ENCODE assay signal across 8 mouse cellular contexts in genomic region chr1:135766592-135767306, GRCm38 (mm10). TPM values are rescaled to one million over a fixed set of nuclear protein-coding genes. Genes with fewer than 3 reads are reported as not detected.
DNase-seq lines count a peak whose midpoint lies in the region; ATAC-seq and TF ChIP-seq lines count a peak whose summit lies in the region.

No protein-coding gene starts in this region.

- peaks cover 5% of the 10 kb centered on the region for H3K36me3 ChIP-seq in lung, embryonic 16.5 days (ENCODE audit: control insufficient read depth, insufficient read depth, low read length)
- H3K36me3 ChIP-seq in forebrain, embryonic 11.5 days (ENCODE audit: control insufficient read depth, insufficient read depth, low read length): no peaks in the 10 kb centered on the region; the same call in 1 of the 2 replicates
- peaks cover 25% of the 10 kb centered on the region for H3K36me3 ChIP-seq in limb, embryonic 14.5 days (ENCODE audit: control insufficient read depth, insufficient read depth, low read length)
- no peaks in the 10 kb centered on the region for H3K36me3 ChIP-seq in small intestine, adult 2 months (ENCODE audit: control insufficient read depth, insufficient read depth, low read length)

- ATAC-seq in lung, embryonic 16.5 days (ENCODE audit: low read depth): no peak; the same call in 1 of the 2 replicates
- peak; percentile 45; the same call in 1 of the 2 replicates for ATAC-seq in forebrain, embryonic 11.5 days (replicated peaks; ENCODE audit: low FRiP score)
- ATAC-seq in limb, embryonic 14.5 days (ENCODE audit: low FRiP score, low read depth): no peak

- peak overlapping the region; percentile 90 for H3K4me2 ChIP-seq in lung, embryonic 16.5 days (ENCODE audit: low read depth, low read length)
- H3K4me2 ChIP-seq in forebrain, embryonic 11.5 days (ENCODE audit: low read depth, low read length, severe bottlenecking): peak overlapping the region; percentile 97
- H3K4me2 ChIP-seq in limb, embryonic 14.5 days (replicated peaks; ENCODE audit: low read depth, low read length, severe bottlenecking): peak overlapping the region; percentile 91

- no peaks in the 10 kb centered on the region for H3K9me3 ChIP-seq in lung, embryonic 16.5 days (ENCODE audit: control insufficient read depth, low read length)
- no peaks in the 10 kb centered on the region for H3K9me3 ChIP-seq in forebrain, embryonic 11.5 days (ENCODE audit: control insufficient read depth, low read length)
- no peaks in the 10 kb centered on the region for H3K9me3 ChIP-seq in limb, embryonic 14.5 days (ENCODE audit: control insufficient read depth, low read length)

- TF ChIP-seq POLR2A in limb, embryonic 14.5 days (IDR thresholded peaks at IDR 0.05; ENCODE audit: borderline replicate concordance, extremely low read depth, insufficient read depth, insufficient read length): no peak
- TF ChIP-seq POLR2A in small intestine, adult 2 months (IDR thresholded peaks at IDR 0.05; ENCODE audit: low read depth, low read length): no peak

- 10% methylated on average over 30 of the region's 30 CpGs for WGBS in lung, embryonic 16.5 days
- 33% methylated on average over 30 of the region's 30 CpGs for WGBS in forebrain, embryonic 11.5 days
- 23% methylated on average over 21 of the region's 30 CpGs for WGBS in limb, embryonic 14.5 days
- WGBS in small intestine, adult 2 months: 30% methylated on average over 30 of the region's 30 CpGs

- H3K4me1 ChIP-seq in lung, embryonic 16.5 days (replicated peaks; ENCODE audit: control insufficient read depth, insufficient read depth, low read length): peaks cover 44% of the 10 kb centered on the region
- peaks cover 4% of the 10 kb centered on the region; the same call in 1 of the 2 replicates for H3K4me1 ChIP-seq in forebrain, embryonic 11.5 days (replicated peaks; ENCODE audit: control insufficient read depth, insufficient read depth, low read length)
- peaks cover 29% of the 10 kb centered on the region for H3K4me1 ChIP-seq in limb, embryonic 14.5 days (ENCODE audit: control insufficient read depth, insufficient read depth, low read length)
- peaks cover 12% of the 10 kb centered on the region for H3K4me1 ChIP-seq in small intestine, adult 2 months (ENCODE audit: control insufficient read depth, insufficient read depth, insufficient read length, low read length)

- TF ChIP-seq CTCF in small intestine, adult 2 months (IDR thresholded peaks at IDR 0.05; ENCODE audit: extremely low read depth, insufficient read length, insufficient replicate concordance, low read depth, low read length): no peak

- DNase-seq in lung, postnatal 25 days (ENCODE audit: low spot score): no peak
- no peak for DNase-seq in forebrain, embryonic 11.5 days (ENCODE audit: low spot score)
- DNase-seq in limb, embryonic 14.5 days (ENCODE audit: low spot score): no peak
- no peak for DNase-seq in layer of hippocampus, postnatal 14 days (ENCODE audit: low spot score in 2 of 2)
- DNase-seq in urinary bladder, postnatal 36 days (ENCODE audit: low spot score in 2 of 2): no peak
- DNase-seq in layer of hippocampus, postnatal 36 days: no peak

- no peaks in the 10 kb centered on the region for H3K27me3 ChIP-seq in lung, embryonic 16.5 days (ENCODE audit: control insufficient read depth, insufficient read depth, low read depth, low read length)
- H3K27me3 ChIP-seq in forebrain, embryonic 11.5 days (ENCODE audit: control insufficient read depth, insufficient read depth, low read length): no peaks in the 10 kb centered on the region; the same call in 1 of the 2 replicates
- H3K27me3 ChIP-seq in limb, embryonic 14.5 days (ENCODE audit: control insufficient read depth, insufficient read depth, low read length): no peaks in the 10 kb centered on the region
- peaks cover 9% of the 10 kb centered on the region for H3K27me3 ChIP-seq in small intestine, adult 2 months (ENCODE audit: control insufficient read depth, insufficient read depth, low read length)

- H3K4me3 ChIP-seq in lung, embryonic 16.5 days (ENCODE audit: low read length): peak overlapping the region; percentile 83
- H3K4me3 ChIP-seq in forebrain, embryonic 11.5 days (ENCODE audit: low read depth, low read length): peak overlapping the region; percentile 54
- H3K4me3 ChIP-seq in limb, embryonic 14.5 days (replicated peaks; ENCODE audit: low read length): peak overlapping the region; percentile 78
- peak overlapping the region; percentile 69 for H3K4me3 ChIP-seq in small intestine, adult 2 months (ENCODE audit: low read depth, low read length)

- H3K27ac ChIP-seq in lung, embryonic 16.5 days (ENCODE audit: low read length): peak overlapping the region; percentile 93
- peak overlapping the region; percentile 12; the same call in 1 of the 2 replicates for H3K27ac ChIP-seq in forebrain, embryonic 11.5 days (ENCODE audit: low read depth, low read length)
- H3K27ac ChIP-seq in limb, embryonic 14.5 days (replicated peaks; ENCODE audit: low read depth, low read length): peak overlapping the region; percentile 88
- H3K27ac ChIP-seq in small intestine, adult 2 months (ENCODE audit: insufficient read depth, low read depth, low read length): peak overlapping the region; percentile 45

- peak overlapping the region; percentile 92 for H3K9ac ChIP-seq in lung, embryonic 16.5 days (ENCODE audit: low read length)
- H3K9ac ChIP-seq in forebrain, embryonic 11.5 days (ENCODE audit: low read length): peak overlapping the region; percentile 83
- H3K9ac ChIP-seq in limb, embryonic 14.5 days (ENCODE audit: low read depth, low read length, severe bottlenecking): peak overlapping the region; percentile 89

RNA-seq across cellular contexts. Expression of gene Phlda3, which starts 0.8 kb away (rescaled TPM):
- 62.8 and 63.2 TPM in 2 replicates for polyA plus RNA-seq in lung, embryonic 16.5 days (2015; fragmentation: Nextera tagmentation; extraction: Ambion mirVana)
- polyA plus RNA-seq in forebrain, embryonic 11.5 days (2014; fragmentation: Nextera tagmentation; extraction: Ambion mirVana): 21.5 and 24.2 TPM in 2 replicates
- polyA plus RNA-seq in limb, embryonic 14.5 days (2012; rRNA removed): 60.6 and 69.1 TPM in 2 replicates
- polyA plus RNA-seq in limb, embryonic 14.5 days (2014; fragmentation: Nextera tagmentation; extraction: Ambion mirVana): 85.1 and 87.4 TPM in 2 replicates
- 8.7 and 10.5 TPM in 2 replicates for polyA plus RNA-seq in small intestine, adult 2 months (2012; rRNA removed)
- 10 to 100 TPM; 16.6 to 18.2 TPM for total RNA-seq in layer of hippocampus, postnatal 14 days (2021)
- total RNA-seq in layer of hippocampus, postnatal 36 days (2021): 10 to 100 TPM; 14.0 to 16.6 TPM

RNA-seq across cellular contexts. Expression of gene Tnni1, which starts 12.5 kb away (rescaled TPM):
- 92.3 and 105 TPM in 2 replicates for polyA plus RNA-seq in lung, embryonic 16.5 days (2015; fragmentation: Nextera tagmentation; extraction: Ambion mirVana)
- polyA plus RNA-seq in forebrain, embryonic 11.5 days (2014; fragmentation: Nextera tagmentation; extraction: Ambion mirVana): 0.65 and 1.1 TPM in 2 replicates
- polyA plus RNA-seq in limb, embryonic 14.5 days (2012; rRNA removed): 349 and 357 TPM in 2 replicates
- 300 and 419 TPM in 2 replicates for polyA plus RNA-seq in limb, embryonic 14.5 days (2014; fragmentation: Nextera tagmentation; extraction: Ambion mirVana)
- 0.42 and 5.0 TPM in 2 replicates for polyA plus RNA-seq in small intestine, adult 2 months (2012; rRNA removed)
- total RNA-seq in layer of hippocampus, postnatal 14 days (2021): 1 to 10 TPM; 3.6 to 4.9 TPM
- 1 to 10 TPM; 2.1 to 3.5 TPM for total RNA-seq in layer of hippocampus, postnatal 36 days (2021)

RNA-seq across cellular contexts. Expression of gene Csrp1, which starts 46.9 kb away (rescaled TPM):
- polyA plus RNA-seq in lung, embryonic 16.5 days (2015; fragmentation: Nextera tagmentation; extraction: Ambion mirVana): 268 and 290 TPM in 2 replicates
- polyA plus RNA-seq in forebrain, embryonic 11.5 days (2014; fragmentation: Nextera tagmentation; extraction: Ambion mirVana): 37.1 and 39.1 TPM in 2 replicates
- 120 and 123 TPM in 2 replicates for polyA plus RNA-seq in limb, embryonic 14.5 days (2012; rRNA removed)
- 95.6 and 102 TPM in 2 replicates for polyA plus RNA-seq in limb, embryonic 14.5 days (2014; fragmentation: Nextera tagmentation; extraction: Ambion mirVana)
- polyA plus RNA-seq in small intestine, adult 2 months (2012; rRNA removed): 140 and 147 TPM in 2 replicates
- total RNA-seq in layer of hippocampus, postnatal 14 days (2021): 100 to 1,000 TPM; 150 to 168 TPM
- 100 to 1,000 TPM; 211 to 220 TPM for total RNA-seq in layer of hippocampus, postnatal 36 days (2021)

RNA-seq across cellular contexts. Expression of gene Lad1, which starts 51.6 kb away (rescaled TPM):
- 14.1 and 16.2 TPM in 2 replicates for polyA plus RNA-seq in lung, embryonic 16.5 days (2015; fragmentation: Nextera tagmentation; extraction: Ambion mirVana)
- 0.47 and 0.65 TPM in 2 replicates for polyA plus RNA-seq in forebrain, embryonic 11.5 days (2014; fragmentation: Nextera tagmentation; extraction: Ambion mirVana)
- polyA plus RNA-seq in limb, embryonic 14.5 days (2012; rRNA removed): 10.9 and 12.2 TPM in 2 replicates
- polyA plus RNA-seq in limb, embryonic 14.5 days (2014; fragmentation: Nextera tagmentation; extraction: Ambion mirVana): 20.9 and 25.9 TPM in 2 replicates
- 128 and 314 TPM in 2 replicates for polyA plus RNA-seq in small intestine, adult 2 months (2012; rRNA removed)
- 1 to 10 TPM in 1 of 2 experiments, under 1 TPM in 1; 0.53 to 1.3 TPM for total RNA-seq in layer of hippocampus, postnatal 14 days (2021)
- total RNA-seq in layer of hippocampus, postnatal 36 days (2021): under 1 TPM; 0.62 to 0.73 TPM

Comparison
In these comparisons a context has a peak if more than half of its experiments do, and no peak if none do; other contexts are left out.
1. H3K27ac ChIP-seq: peak in every context shown above with its lines; median percentile 93 in lung, embryonic 16.5 days; 88 in limb, embryonic 14.5 days; 45 in small intestine, adult 2 months; 12 in forebrain, embryonic 11.5 days.
2. RNA of gene Tnni1, which starts 12.5 kb away (polyA plus RNA-seq): 300 to 419 TPM in limb, embryonic 14.5 days and 92.3 to 105 TPM in lung, embryonic 16.5 days; 0.65 to 1.1 TPM in forebrain, embryonic 11.5 days and 0.42 to 5.0 TPM in small intestine, adult 2 months; every median in the first group is over 10 times any median in the second.
3. Peak in every context shown above with its lines, with median percentiles within 50 percentile points of each other: H3K4me2 ChIP-seq, H3K4me3 ChIP-seq and H3K9ac ChIP-seq.